10 mouse cellular contexts compared by ENCODE assay signal in the genomic region with DNA sequence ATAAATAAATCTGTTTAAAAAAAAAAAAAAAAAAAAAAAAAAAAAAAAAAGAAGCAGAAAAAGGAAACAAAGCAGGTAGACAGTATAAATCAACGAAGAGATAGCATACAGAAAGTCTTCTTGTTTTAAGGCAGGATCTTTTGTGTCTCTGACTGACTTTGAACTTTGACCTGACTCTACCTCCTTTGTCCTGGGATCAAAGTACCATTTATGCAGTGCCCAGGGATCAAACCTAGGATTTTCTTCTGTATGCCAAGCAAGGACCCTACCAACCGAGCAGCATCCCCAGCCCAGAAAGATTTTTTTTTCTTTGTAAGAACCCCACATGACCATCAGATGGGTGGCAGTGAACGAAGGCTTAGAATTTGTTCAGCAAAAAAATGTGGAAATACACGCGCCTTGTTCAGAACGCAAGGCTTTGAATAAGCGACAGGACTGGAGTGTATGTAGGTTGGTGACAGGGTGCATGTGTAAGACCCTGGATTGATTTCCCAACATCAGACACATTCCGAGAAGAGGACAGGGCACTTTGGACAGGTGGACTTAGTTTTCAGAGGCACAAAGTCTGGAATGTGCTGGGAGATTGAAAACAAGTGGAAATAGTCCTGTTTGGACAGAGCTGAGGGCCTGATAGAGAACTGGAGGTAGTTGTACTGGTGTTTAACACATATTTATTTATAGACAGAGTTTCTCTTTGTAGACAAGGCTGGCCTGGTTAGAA. TPM values are rescaled to one million over a fixed set of nuclear protein-coding genes. Genes with fewer than 3 reads are reported as not detected.
DNase-seq lines count a peak whose midpoint lies in the region; ATAC-seq and TF ChIP-seq lines count a peak whose summit lies in the region.
"Had no signal": no experiment of that assay in that cellular context is flagged by ENCODE, and none has a peak within 500 bp of the region (broad histone marks: within the 10 kb centered on the region; RNA-seq: fewer than 3 reads in every experiment).

No protein-coding gene starts in this region.

- no peak for TF ChIP-seq EP300 in lung, postnatal 0 days (IDR thresholded peaks at IDR 0.05)

- no peaks in the 10 kb centered on the region for H3K27me3 ChIP-seq in heart, embryonic 13.5 days (replicated peaks)
- no peaks in the 10 kb centered on the region for H3K27me3 ChIP-seq in lung, postnatal 0 days (replicated peaks; ENCODE audit: insufficient read depth, low read length)
- no peaks in the 10 kb centered on the region for H3K27me3 ChIP-seq in limb, embryonic 12.5 days
- H3K27me3 ChIP-seq in neural tube, embryonic 12.5 days (replicated peaks): no peaks in the 10 kb centered on the region

- H3K36me3 ChIP-seq in heart, embryonic 13.5 days: peaks cover 4% of the 10 kb centered on the region
- H3K36me3 ChIP-seq in lung, postnatal 0 days (ENCODE audit: insufficient read depth, low read length): 0 out of 2 replicates have a peak, but pooled peaks cover 5% of the 10 kb centered on the region
- no peaks in the 10 kb centered on the region for H3K36me3 ChIP-seq in limb, embryonic 12.5 days
- peaks cover 2% of the 10 kb centered on the region; the same call in 1 of the 2 replicates for H3K36me3 ChIP-seq in neural tube, embryonic 12.5 days

- TF ChIP-seq POLR2A in lung, adult 2 months (IDR thresholded peaks at IDR 0.05; ENCODE audit: borderline replicate concordance, extremely low read depth, low read depth, low read length): no peak

- H3K4me1 ChIP-seq in heart, embryonic 13.5 days: peaks cover 19% of the 10 kb centered on the region
- no peaks in the 10 kb centered on the region for H3K4me1 ChIP-seq in lung, postnatal 0 days (ENCODE audit: insufficient read depth, low read depth, low read length)
- peaks cover 8% of the 10 kb centered on the region for H3K4me1 ChIP-seq in lung, adult 2 months (ENCODE audit: control insufficient read depth, insufficient read depth, low read length)
- H3K4me1 ChIP-seq in limb, embryonic 12.5 days (replicated peaks): peaks cover 16% of the 10 kb centered on the region
- H3K4me1 ChIP-seq in neural tube, embryonic 12.5 days: peaks cover 20% of the 10 kb centered on the region

- no peak for ATAC-seq in heart, embryonic 13.5 days (ENCODE audit: extremely low read depth, insufficient number of reproducible peaks, low FRiP score, low TSS enrichment)
- no peak for ATAC-seq in lung, postnatal 0 days
- ATAC-seq in limb, embryonic 12.5 days (ENCODE audit: insufficient number of reproducible peaks, insufficient read depth, low FRiP score, low TSS enrichment, low read depth): no peak
- ATAC-seq in neural tube, embryonic 12.5 days (ENCODE audit: low FRiP score, low read depth): no peak

- peak overlapping the region; percentile 95 for H3K4me2 ChIP-seq in heart, embryonic 13.5 days
- no peak overlapping the region for H3K4me2 ChIP-seq in lung, postnatal 0 days (replicated peaks; ENCODE audit: low read depth, low read length)
- peak overlapping the region; percentile 79 for H3K4me2 ChIP-seq in limb, embryonic 12.5 days
- peak overlapping the region; percentile 91 for H3K4me2 ChIP-seq in neural tube, embryonic 12.5 days (replicated peaks)

- intact Hi-C loops in heart, postnatal 10 days (cut with DNase I): loop anchor here (2.0 kb wide), 1 partner anchor 14 kb away; no protein-coding TSS in a partner anchor

- H3K9ac ChIP-seq in heart, embryonic 13.5 days: peak overlapping the region; percentile 94
- no peak overlapping the region for H3K9ac ChIP-seq in lung, postnatal 0 days (replicated peaks; ENCODE audit: low read depth)
- no peak overlapping the region for H3K9ac ChIP-seq in limb, embryonic 12.5 days (replicated peaks)
- H3K9ac ChIP-seq in neural tube, embryonic 12.5 days: no peak overlapping the region

- DNase-seq in heart, postnatal 10 days: no peak
- DNase-seq in lung, postnatal 0 days (ENCODE audit: low spot score): peak; percentile 37
- no peak for DNase-seq in lung, adult 2 months
- no peak for DNase-seq in right cerebral cortex, postnatal 25 days
- no peak for DNase-seq in MN1 (ENCODE audit: low spot score)
- DNase-seq: adrenal gland, postnatal 25 days; gastrocnemius, postnatal 14 days had no signal

- 83% methylated on average over 8 of the region's 8 CpGs for WGBS in heart, embryonic 13.5 days
- 70% methylated on average over 8 of the region's 8 CpGs for WGBS in lung, postnatal 0 days
- WGBS in lung, adult 2 months: 75% methylated on average over 8 of the region's 8 CpGs
- WGBS in limb, embryonic 12.5 days: 77% methylated on average over 8 of the region's 8 CpGs
- 73% methylated on average over 8 of the region's 8 CpGs for WGBS in neural tube, embryonic 12.5 days

- H3K9me3 ChIP-seq in heart, embryonic 13.5 days: no peaks in the 10 kb centered on the region
- no peaks in the 10 kb centered on the region for H3K9me3 ChIP-seq in lung, postnatal 0 days (ENCODE audit: low read length)
- H3K9me3 ChIP-seq in limb, embryonic 12.5 days: no peaks in the 10 kb centered on the region
- no peaks in the 10 kb centered on the region for H3K9me3 ChIP-seq in neural tube, embryonic 12.5 days

- H3K27ac ChIP-seq in heart, embryonic 13.5 days (replicated peaks): peak overlapping the region; percentile 92
- H3K27ac ChIP-seq in lung, postnatal 0 days (ENCODE audit: low read length): peak overlapping the region; percentile 43
- peak overlapping the region; percentile 97; the same call in 1 of the 2 replicates for H3K27ac ChIP-seq in limb, embryonic 12.5 days
- no peak overlapping the region for H3K27ac ChIP-seq in neural tube, embryonic 12.5 days

- no peak for TF ChIP-seq CTCF in lung, postnatal 0 days (IDR thresholded peaks at IDR 0.05)
- no peak for TF ChIP-seq CTCF in lung, adult 2 months (IDR thresholded peaks at IDR 0.05; ENCODE audit: insufficient read depth, low read length)

- H3K4me3 ChIP-seq in heart, embryonic 13.5 days: peak overlapping the region; percentile 72
- H3K4me3 ChIP-seq in lung, postnatal 0 days (ENCODE audit: low read depth, low read length): no peak overlapping the region
- no peak overlapping the region for H3K4me3 ChIP-seq in lung, adult 2 months (replicated peaks; ENCODE audit: extremely low read depth, low read depth, low read length)
- peak overlapping the region; percentile 95; the same call in 1 of the 2 replicates for H3K4me3 ChIP-seq in limb, embryonic 12.5 days (replicated peaks)
- H3K4me3 ChIP-seq in neural tube, embryonic 12.5 days: no peak overlapping the region

RNA-seq across cellular contexts. Expression of gene Pim1, which starts 2.1 kb away (rescaled TPM):
- 19.3 and 20.0 TPM in 2 replicates for polyA plus RNA-seq in heart, embryonic 13.5 days (2015; fragmentation: Nextera tagmentation; extraction: Ambion mirVana)
- total RNA-seq in heart, postnatal 10 days (2021): 10 to 100 TPM; 40.6 to 51.5 TPM
- polyA plus RNA-seq in lung, postnatal 0 days (2015; fragmentation: Nextera tagmentation; extraction: Ambion mirVana): 30.0 and 49.5 TPM in 2 replicates
- polyA plus RNA-seq in lung, adult 2 months (2012; rRNA removed): 35.8 and 48.0 TPM in 2 replicates
- polyA plus RNA-seq in limb, embryonic 12.5 days (2016; fragmentation: Nextera tagmentation; extraction: Ambion mirVana): 21.4 and 24.2 TPM in 2 replicates
- 20.3 and 21.2 TPM in 2 replicates for polyA plus RNA-seq in neural tube, embryonic 12.5 days (2016; fragmentation: Nextera tagmentation; extraction: Ambion mirVana)

Comparison
In these comparisons a context has a peak if more than half of its experiments do, and no peak if none do; other contexts are left out.
1. H3K4me3 ChIP-seq: peak in heart, embryonic 13.5 days (single experiment) and limb, embryonic 12.5 days (single experiment); none in lung, postnatal 0 days (single experiment), lung, adult 2 months (single experiment) and neural tube, embryonic 12.5 days (single experiment).